Mouse (Mus musculus): ENCODE measurements around the gene Esrrg.

Gene Esrrg

DNA sequence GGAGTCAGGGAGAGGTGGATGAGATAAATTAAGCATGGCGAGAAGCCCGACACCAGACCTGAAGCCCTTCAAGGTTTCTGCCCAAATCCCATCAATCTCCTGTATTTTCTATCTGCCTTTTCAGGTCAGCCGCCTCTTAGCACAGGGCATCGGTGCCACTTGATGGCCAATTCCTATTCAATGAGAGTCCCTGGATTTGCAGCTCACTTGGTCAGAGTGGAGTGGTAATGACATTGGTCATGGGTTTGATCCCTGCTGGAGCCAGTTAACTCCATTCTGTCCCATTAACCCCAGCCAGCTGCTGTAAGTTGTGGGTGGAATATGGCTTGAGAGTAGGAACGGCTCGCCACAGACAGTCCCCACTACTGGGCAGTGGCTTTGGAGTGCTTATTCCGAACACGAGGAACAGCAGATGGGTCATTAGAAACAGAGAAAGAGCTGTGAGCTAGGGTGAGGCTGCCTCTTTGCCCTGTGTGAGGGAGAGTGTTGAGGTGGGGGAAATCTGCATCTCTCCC, 101.9 kb downstream of the Esrrg start:
- DNase-seq (ENCODE audit: low spot score), result no peak

DNA sequence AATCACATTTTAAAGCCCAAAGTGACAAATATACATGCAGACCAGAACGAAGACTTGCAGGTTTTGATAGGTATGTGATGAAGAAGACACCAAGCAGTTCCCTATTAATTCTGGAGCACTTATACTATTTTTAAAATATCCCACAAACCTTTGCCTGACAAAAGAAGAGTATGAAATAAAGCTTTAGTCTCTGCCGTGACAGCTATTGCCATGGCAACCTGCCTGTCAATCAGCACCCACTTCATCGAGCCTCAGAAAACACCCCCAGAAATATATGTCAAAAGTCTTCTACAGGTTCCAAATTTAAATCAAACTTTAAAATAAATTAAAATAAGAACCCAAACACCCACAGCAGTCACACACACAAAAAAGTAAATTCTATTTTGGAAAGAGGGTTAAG, 112.4 kb downstream of the Esrrg start:
- no peak for DNase-seq (ENCODE audit: low spot score)

DNA sequence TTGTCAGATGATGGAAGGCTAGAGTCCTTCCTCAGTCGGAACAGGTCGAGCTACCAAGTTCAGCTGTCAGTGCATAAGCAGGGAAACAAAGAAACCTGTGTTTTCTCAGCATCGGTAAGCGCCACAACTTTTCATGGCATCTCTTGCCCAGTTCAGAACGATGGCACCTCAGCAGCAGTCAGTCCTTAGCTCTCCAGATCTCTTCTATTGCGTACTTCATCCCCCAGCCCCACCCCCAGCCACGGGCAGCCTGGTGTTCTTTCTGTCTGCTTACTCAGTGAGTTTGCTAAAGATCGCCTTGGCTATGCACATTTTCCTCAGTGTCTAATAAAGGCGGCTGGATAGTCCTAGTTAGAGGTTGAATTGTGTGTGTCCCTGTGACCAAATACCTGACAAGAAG, 113.4 kb downstream of the Esrrg start:
- no peak for DNase-seq (ENCODE audit: low spot score)

DNA sequence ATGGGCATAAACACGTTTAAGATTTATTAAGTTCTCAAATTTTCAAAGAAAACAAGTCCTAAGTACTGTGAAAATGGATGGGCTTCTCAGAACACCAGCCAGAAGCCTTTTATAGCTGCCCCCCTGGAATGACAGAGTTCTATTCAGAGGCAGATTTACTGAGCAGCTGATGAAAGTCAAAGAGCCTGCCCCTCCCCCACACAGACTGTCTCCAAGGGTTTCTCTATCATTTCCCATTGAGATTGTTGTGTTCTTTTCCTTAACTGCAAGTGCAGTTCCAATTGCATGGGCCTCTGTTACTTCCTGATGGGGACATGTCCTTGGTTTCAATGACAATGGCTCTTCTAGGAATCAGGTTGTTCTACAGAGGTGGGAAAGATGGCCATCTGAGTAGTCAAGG, 116.1 kb downstream of the Esrrg start:
- no peak for DNase-seq (ENCODE audit: low spot score)

DNA sequence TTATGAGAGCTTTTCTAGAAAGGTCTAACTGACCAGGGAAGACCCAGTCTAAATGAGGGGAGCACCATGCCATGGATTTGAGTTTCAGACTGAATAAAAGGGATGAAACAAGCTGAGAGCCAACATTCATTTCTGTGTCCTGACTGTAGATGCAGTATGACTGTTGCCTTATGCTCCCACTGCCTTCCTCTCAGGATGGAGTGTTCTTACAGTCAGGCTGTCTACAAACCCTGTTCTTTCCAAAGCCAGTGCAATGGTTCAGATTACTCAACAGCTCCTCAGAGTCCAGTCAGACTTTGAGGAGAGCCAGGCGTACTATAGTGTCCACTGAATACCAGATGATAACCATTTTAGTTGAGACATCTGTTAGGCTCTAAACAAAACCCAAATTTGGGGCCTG, 116.8 kb downstream of the Esrrg start:
- DNase-seq (ENCODE audit: low spot score), result no peak

DNA sequence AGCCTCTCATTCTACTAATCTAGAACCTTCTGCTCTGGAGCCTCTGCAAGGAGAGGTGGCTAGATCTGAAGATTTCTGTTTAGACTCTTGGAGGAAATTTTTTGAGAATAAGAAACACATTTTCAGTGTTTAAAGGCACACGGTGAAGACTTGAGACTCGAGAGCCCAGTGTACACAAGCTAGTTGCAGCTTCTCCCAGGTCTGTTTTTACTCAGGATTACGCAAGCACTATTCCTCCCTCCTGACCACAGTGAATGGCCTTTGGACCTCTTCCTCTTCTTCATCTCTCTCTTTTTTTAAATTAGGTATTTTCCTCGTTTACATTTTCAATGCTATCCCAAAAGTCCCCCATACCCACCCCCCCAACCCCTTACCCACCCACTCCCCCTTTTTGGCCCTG, 122.6 kb downstream of the Esrrg start:
- DNase-seq (ENCODE audit: low spot score), result no peak

DNA sequence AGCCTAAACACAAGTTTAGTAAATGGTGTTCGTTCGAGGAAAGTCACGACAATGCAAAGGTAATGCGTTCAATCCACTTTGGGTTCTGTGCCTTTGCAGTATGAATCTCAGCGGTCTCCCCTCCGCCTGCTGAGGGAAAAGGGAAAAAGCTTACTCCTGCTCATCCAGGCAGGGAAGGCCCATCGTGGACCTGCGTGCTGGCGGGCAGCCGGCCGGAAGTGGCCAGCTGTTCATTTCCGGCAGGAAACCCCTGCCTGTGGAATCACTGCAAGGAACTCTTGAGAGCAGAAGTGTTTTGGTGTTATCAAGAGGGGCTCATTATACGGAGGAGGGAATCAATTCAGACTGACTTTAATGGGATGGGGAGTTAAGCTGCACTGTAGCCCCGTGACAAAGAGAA, 127.9 kb downstream of the Esrrg start:
- no peak for DNase-seq (ENCODE audit: low spot score)

DNA sequence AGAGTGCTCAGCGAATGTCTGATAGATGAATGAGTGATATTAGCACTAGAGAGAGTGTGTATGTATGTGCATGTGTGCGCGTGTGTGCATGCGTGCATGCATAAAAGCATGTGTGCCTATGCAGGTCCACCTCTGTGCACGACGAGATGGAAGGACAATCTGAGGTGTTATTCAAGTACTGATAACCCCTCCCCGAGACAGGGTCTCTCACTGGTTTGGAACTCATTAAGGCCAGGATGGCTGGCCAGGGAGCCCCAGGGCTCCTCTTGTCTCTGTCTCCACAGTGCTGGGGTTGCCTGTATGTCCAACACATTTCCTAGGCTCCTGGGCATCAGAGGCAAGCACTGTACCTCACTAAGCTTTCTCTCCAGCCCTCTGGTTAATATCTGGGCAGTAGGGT, 128.7 kb downstream of the Esrrg start:
- no peak for DNase-seq (ENCODE audit: low spot score)

DNA sequence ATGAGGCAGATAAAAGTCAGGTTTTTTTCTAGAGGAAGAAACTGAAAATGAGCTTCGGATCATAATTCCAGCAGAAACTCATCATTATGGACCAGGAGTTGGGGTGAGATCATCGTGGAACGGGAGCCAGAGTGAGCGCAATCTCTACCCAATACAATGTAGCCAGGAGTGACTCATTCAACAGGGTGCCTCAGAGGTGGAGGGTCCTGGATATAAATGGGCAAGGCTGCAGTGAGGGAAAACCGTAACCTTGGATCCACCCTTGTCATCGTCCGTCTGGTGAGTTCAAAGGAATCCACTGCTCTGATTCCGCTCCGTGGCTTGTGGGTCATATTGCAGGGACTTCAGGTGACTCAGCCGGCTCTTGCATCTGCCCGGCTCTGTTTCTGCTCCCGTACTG, 131.9 kb downstream of the Esrrg start:
- peak; percentile 11 for DNase-seq (ENCODE audit: low spot score)

DNA sequence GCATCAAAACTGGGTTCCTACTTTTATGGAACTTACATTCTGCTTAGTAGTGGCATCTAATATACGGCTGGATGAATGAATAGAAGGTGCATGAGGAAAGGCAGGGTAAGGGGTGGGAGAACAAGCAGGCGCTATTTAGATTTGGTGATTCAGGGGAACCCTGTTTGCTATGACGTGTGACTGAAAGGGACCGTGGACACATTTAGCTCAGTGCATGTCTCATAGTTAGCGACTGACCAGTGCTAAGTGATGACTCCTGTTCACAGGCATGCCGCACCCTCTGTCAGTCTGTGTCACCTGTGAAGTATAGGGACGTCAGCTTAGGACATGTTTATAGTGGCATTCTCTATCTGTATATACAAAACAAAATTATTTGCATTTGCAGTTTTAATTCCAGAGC, 132.7 kb downstream of the Esrrg start:
- DNase-seq (ENCODE audit: low spot score), result no peak

DNA sequence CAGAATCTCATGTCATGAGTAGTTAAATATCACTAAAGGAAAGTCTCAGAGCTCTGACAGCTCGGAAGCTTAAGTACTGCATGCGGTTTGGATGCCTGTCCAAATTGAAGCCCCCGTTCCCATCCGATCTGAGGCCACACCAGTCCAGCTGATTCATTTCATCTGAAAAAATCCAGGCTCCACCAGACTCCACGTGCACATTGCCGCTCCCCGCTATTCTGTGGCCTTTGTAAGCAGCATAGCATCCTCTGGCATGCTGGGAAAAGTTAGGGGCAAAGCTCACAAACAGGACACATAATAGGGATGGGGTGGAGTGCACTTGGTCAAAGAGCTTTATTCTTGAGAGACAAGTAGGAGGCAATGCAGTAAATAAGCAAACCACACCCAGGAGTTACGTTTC, 133.5 kb downstream of the Esrrg start:
- DNase-seq (ENCODE audit: low spot score), result no peak

DNA sequence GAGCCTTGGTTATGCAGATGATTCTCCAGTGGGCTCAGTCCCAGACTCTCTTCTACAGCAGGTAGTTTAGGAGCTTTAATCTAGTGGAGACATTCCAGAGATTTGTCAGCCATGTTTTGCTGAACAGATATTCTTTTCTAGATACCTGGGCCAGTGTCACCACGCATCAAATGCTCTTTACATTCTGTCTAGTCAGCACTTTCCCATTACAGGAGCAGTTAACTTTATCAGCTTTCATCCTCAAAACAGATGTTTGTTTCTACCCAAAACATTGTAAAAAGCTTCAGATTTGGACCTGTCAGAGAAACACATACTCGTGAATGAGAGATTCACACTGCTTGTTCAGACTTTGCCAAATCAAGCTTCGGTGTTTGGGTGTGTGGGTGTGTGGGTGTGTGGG, 140.7 kb downstream of the Esrrg start:
- DNase-seq (ENCODE audit: low spot score), result no peak

DNA sequence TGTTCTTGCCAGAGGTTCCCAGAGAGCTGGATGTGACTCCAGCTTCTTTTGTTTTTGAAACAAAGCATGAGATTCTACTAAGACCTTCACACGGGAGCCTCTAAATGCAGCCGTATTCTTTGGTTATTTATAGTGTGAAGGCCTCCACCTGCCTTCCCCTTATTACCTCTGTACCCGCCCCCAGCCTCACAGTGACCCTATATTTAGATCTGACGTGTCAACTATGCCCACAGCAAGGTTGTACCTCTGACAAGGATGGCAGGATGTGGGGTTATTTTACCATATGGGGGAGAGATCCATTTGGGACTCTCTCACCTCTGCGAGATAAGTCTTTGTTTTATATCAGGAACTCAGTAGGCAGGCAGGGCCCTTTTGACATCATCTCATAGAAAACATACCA, 141.3 kb downstream of the Esrrg start:
- DNase-seq (ENCODE audit: low spot score), result no peak

DNA sequence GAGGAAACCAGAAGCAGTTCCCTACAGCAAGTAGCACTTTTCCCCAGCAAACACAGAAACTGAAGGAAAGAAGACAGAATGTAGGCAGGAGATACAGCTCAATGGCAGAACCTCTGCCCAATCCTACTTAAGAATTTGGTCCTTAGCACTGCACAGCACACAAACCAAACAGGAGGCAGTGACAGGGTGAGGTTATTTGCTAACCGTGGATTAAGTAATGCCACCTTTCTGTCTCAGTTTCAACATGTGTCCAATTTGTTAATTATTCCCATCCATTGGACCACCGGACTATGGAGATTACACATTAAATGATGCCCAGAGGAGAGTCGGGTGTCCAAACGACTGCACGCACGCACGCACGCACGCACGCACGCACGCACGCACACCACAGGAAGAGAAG, 146.9 kb downstream of the Esrrg start:
- DNase-seq (ENCODE audit: low spot score), result no peak

DNA sequence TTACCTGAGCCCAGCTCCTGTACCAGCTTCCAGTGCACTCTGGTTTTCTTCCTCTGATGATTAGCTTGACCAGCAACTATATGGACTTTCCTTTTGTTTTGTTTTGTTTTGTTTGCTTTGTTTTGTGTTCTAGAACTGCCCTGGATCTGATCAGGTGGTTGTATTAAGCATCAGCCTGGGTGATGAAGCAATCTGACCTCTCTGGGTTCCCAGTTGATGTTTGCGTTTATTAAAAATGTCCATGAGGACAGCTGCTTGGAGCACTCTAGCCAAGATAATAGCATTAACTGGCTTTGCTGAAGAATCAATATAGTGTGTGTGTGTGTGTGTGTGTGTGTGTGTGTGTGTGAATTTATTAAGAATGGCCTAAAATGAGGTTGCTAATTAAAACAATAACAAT, 149.4 kb downstream of the Esrrg start:
- DNase-seq (ENCODE audit: low spot score), result no peak

DNA sequence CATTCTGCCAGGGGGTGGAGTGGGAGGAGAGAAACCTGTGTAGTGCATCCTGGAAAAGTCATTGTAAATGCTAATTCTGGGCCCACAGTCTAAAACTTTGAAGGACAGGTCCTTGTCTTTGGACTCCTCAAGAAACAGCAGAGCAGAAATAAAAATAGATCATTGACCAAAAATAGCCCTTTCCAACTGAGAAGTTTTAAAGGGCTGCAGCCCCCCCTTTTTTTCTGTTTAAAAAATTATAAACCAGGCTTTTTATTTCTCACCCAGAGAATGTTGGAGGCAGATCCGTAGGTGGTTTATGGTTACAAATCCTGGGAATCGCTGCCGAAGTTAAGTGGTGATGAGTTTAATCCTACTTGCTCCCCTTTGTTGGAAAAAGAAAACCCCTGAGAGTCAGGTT, 150.0 kb downstream of the Esrrg start:
- no peak for DNase-seq (ENCODE audit: low spot score)

DNA sequence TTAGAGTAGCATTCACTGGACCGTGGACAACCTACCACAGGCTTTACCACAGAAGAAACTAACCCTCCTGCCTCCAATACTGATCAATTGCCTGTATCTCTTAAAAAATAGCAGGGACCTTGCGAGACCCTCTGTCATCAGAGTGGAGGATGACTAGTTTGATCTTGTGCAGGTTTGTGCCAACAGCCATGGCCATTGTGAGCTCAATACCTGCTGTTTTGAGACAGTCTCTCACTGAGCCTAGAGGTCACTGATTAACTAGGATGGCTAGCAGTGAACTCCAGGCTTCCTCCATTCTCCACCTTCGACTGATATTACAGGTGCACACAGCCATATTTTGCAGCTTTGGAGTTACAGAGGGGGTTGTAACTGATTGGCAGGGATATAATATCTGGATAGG, 150.9 kb downstream of the Esrrg start:
- no peak for DNase-seq (ENCODE audit: low spot score)

DNA sequence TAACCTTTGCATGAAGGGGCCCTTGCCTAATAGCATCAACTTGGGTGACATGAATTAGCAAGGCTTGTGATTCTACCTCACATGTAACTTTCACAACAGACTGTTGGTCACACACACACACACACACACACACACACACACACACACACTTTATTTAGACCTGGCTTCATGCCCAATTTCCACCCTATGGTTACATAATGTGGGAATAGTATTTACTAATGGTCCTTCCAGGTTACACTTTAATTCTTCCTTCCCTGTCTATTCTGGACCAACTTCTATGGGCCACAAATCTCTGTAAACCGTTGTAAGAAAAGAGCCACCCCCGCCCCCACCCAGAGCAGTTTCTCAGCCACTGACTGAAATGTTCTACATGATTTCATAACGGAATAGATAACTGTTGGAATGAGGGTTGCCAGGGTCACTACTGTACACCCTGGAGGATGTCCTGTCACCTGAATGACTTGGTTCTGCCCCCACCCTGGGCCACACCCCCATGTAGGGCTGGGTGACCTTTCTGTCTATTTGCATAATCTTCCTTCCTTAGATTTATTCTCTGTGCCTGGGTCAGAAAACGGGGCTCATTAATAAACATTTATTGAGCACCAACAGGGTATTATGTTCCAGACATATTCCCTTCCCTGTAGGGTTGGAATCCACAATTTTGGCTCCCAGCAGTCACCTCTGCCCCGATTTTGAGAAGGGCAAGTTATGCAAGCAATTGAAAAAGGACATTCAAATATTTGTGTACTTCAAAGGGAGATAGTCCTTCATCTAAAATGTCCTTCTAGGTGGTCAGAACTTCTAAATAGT, 154.3 kb downstream of the Esrrg start:
- no peak for DNase-seq (ENCODE audit: low spot score)

DNA sequence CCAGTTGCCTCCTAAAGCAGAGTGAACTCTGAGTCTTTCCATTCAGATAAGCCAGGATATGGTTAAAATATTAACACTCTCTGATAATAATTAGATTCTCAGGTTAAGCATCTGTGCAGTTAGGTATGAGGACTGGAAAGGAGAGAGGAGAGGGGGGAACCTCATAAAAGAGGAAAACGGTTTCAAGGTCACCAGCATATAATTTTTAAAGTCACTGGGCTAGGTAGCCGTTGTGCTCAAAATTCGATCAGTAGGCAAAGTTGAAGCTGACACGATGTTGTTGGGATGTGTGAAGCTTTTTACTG, 154.8 kb downstream of the Esrrg start:
- DNase-seq (ENCODE audit: low spot score), result no peak

DNA sequence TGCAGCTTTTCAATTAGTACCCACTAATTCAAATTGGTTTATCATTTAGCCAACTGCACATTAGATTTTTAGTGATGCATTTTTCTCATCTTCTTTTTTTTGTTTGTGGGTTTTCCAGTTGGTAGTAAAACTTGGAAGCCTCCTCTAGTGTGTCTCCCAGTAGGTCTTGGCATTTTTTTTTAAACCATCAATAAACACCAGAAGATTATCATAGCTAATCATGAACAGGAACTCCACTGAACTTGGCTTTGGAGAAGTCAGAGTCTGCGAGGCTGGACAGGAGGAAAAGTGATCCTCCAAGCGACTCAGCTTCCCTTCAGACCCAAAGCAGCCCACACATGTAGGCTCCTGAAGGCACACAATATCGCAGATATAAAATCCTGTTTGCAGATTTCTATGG, 155.2 kb downstream of the Esrrg start:
- no peak for DNase-seq (ENCODE audit: low spot score)

DNA sequence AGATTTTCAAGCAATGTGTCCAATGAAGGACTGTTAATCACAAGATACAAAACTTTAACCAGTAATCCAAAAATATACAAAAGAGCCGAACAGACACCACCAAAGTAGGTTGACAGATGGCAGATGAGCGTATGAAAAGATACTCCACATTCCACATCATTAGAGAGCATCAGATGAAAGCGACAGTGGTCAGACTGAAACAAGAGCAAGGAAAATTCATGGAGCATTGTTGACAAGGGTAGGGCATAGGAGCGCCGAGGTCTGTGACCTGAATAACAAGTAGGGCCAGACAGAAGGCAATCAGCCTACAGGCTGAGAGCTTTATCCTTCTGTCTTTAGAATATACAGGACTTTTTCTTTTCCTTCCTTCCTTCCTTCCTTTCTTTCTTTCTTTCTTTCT, 157.0 kb downstream of the Esrrg start:
- DNase-seq (ENCODE audit: low spot score), result no peak

DNA sequence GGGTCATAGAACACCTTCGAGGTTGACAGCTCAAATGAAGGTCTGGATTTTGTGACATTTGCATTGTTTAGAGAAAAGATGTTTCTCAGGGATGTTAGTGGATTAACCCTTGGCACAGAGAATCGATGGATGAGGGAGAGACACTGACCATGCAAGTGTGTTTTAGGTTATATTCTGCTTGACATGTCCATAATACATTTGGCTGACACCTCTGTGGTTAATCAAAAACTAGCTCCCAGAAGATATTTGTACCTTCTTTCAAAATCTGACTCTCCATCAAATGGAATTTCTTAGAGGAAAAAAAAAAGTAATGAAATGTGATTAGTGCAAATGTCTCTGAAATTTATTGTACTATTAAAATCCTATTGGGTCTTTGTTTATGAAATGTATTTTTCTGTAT, 158.8 kb downstream of the Esrrg start:
- no peak for DNase-seq (ENCODE audit: low spot score)

DNA sequence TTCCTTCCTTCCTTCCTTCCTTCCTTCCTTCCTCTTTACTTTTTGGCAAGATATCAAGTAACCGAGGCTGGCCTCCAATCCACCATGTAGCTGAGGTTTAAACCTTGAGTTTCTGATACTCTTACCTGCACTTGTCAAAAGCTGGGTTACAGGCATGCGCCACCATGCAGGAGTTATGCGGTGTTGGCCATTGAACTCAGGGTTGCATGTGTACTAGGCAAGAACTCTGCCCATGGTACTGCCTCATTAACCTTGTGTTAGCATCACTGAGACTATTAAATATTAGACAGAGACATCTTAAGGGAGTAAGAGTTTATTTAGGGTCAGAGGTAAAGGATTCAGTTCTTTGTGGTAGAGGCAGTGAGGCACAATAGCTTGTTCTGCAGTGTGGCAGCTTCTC, 161.6 kb downstream of the Esrrg start:
- DNase-seq (ENCODE audit: low spot score), result no peak

DNA sequence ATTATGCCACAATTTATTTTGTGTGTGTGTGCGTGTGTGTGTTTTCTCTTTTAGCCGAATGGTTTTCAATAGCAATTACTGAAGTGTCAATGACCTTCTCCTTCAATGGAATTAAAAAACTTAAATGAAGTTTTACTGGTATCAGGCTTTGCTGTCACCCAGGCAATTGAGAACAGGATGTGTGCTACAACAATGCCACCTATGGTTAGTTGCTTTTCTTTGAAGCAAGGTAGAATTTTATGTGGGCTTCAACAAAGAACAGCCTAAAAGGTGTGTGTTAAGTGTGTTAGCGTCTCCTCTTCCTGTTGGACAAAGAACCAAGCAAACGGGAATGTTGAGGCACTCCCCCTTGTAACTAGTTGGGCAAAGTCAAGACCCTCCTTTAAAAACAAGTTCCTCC, 162.5 kb downstream of the Esrrg start:
- no peak for DNase-seq (ENCODE audit: low spot score)
